Mouse (Mus musculus) subcutaneous adipose tissue, adult 2 months (tissue): ENCODE results near the gene Ctnna2. TPM values are rescaled to one million over a fixed set of nuclear protein-coding genes. Genes with fewer than 3 reads are reported as not detected.

Source experiments
- polyA plus RNA-seq: library from polyadenylated mRNA; depleted of rRNA; stranded (reverse); fragments of >200 nt; gene quantifications from 2 replicates; pipeline ENCODE4 v1.2.3, GENCODE M21; 2012; ENCODE audit warnings: low replicate concordance; rRNA removed

The Ctnna2 gene
- 0.03 TPM in 1 of 2 replicates, not detected in the other for polyA plus RNA-seq

DNA sequence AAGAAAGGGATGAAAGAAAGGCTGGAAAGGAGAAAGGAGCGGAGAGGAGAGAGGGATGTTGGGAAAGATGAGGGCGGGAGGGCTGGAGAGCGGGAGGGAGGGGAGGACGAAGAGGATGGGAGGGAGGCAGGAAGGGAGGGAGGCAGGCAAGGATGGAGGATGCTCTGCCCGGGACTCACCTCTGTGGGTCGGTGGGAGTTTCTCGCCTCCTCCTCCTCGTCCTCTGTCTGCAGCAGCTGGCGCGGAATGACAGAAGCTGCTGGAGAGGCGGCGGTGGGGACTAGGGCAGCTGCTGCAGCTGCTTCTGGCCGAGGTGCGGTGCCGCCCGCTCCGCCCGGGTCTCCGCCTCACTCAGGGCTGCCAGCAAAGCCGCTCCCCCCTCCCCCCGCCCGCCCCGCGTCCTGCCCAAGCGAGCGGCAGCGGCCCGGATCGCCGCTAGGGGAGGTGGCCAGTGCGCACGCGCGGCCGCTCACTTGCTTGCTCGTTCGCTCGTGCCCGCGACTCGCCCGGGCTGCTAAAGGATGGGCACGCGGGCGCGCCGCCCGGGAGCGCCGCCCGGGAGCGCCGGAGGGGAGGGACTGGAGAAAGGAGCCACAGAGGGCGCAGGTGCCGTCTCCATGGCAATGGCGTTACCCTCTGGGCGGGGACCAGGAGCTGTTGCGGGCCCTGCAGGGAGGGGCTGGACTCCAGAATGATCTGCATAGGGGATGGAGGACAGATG, at the start of gene Ctnna2:
TSS of gene Ctnna2 (minus strand) at position 459 of the 721 bp plus-strand sequence.

GRCm38 (mm10) chr6:77242601-77243406, 736.7 kb downstream of the Ctnna2 start, which contains the start of gene Lrrtm1:
Lrrtm1 (plus strand) TSS chr6:77242689.

